Mouse (Mus musculus): ENCODE measurements around the gene Eif2s1. TPM values are rescaled to one million over a fixed set of nuclear protein-coding genes. Genes with fewer than 3 reads are reported as not detected.
"Not testable (repeated sequence)": the region's sequence is repeated elsewhere in the genome, so short reads cannot be mapped to it uniquely, and the experiment has no call there.

Eif2s1 gene
- polyA plus RNA-seq, 1 experiment from 2014 or later = 188 TPM

DNA sequence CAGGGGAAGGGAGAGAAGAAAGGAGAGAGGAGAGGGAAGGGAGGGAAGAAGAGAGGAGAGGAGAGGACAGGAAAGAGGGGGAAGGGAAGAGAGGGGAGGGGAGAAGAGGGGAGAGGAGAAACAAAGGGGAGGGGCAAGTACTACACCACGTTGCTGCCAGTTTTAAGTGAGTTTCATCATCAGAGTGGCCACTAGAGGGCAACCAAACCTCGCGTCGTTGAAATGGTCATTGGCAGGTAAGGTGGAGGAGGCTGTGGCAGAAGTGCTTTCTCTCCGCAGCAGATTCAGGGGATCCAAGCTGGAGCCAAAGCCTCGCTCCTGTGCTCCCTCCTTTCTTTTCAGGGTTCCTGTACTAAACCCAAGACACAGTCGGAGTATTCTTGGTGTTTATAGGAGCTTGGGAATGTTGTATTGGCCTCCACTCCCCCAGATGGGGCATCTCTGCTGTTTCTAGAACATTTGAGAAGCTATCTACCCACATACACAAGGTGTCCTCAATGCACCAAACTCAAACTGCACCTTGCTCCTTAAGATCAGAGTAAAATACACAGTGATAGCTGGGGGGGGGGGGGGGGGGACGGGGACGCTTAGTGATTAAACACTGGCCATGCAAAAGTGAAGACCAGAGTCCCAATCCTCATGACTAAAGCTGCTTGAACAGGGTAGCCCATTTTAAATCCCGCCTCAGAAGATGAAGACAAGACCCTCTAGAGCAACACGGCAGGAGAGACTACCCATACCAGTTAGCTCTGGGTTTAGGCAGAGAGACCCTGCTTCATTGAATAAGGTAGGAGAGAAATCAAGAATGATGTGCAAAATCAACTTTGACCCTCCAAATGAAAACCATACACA, 56.8 kb downstream of the Eif2s1 start:
- H3K4me1 ChIP-seq = 0 out of 2 replicates have a peak, but pooled peaks cover 7% of the 10 kb centered on the region
- H3K27me3 ChIP-seq = peaks cover 10% of the 10 kb centered on the region
- peak overlapping the region; percentile 35 for H3K4me2 ChIP-seq
- WGBS = 19% methylated on average over 11 of the region's 11 CpGs
- H3K27ac ChIP-seq = no peak overlapping the region
- H3K9ac ChIP-seq = no peak overlapping the region
- no peaks in the 10 kb centered on the region for H3K36me3 ChIP-seq (replicated peaks)
- no peak overlapping the region for H3K4me3 ChIP-seq (replicated peaks)
- peak; percentile 80; the same call in 1 of the 2 replicates for ATAC-seq (ENCODE audit: low FRiP score)
- H3K9me3 ChIP-seq = no peaks in the 10 kb centered on the region

DNA sequence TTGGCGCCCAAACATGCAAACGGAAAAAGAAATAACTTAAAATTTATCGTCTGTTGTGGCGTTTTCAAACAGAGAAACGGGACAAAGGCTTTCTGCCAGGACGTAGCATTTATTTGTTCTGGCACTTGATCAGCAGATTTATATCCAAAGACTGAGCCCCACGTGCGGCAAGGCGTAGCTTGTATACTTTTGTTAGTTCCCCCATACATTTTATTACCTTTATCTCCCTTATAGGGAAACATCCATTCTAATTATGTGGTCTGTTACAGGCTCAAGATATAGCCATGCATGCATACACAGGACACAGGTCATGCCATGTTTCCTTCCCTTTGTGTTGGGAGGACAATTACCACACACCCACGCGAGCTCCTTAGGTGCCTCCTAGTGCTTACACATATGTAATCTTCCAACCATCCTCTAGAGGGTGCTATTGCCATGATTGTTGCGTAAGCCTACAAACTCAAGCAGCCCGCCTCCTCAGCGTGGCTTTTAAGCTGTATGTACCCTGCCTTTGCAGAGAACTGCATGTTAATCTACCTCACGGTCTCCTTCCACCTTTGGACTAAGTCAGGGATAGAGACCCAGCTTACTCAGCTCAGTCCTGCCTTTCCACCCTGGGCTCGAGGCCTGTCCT, 57.6 kb downstream of the Eif2s1 start:
- Histone ChIP-seq H3K9me3 (no peaks in the 10 kb centered on the region), H3K27me3 (peaks cover 3% of the 10 kb centered on the region; the same call in 1 of the 2 replicates), H3K4me1 (0 out of 2 replicates have a peak, but pooled peaks cover 7% of the 10 kb centered on the region), H3K4me3 (replicated peaks) (no peak overlapping the region), H3K36me3 (replicated peaks) (no peaks in the 10 kb centered on the region), H3K27ac (no peak overlapping the region), H3K4me2 (no peak overlapping the region), H3K9ac (no peak overlapping the region)
- WGBS = 35% methylated on average over 16 of the region's 16 CpGs
- ATAC-seq (ENCODE audit: low FRiP score) = peak; percentile 74

DNA sequence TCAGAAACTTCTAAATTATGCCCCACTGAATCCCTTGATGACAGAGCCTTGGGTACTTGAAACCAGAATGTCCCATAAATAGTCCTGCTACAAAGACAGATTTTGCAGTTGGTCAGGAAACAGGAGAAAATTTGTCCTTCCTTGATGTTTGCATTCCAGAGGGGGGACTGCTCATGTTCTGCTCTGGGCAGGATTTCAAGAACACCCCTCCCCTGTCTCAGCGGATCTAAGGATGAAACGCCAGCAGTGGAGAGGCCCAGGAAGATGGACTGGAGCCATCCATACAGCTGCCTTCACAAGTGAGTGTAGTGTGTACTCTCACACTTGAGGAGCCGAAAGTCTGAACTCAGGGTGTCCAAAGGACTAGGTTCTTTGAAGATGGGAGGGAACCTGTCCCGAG, 59.8 kb downstream of the Eif2s1 start:
- 79% methylated on average over 4 of the region's 4 CpGs for WGBS
- H3K9me3 ChIP-seq = no peaks in the 10 kb centered on the region
- ATAC-seq (ENCODE audit: low FRiP score) = no peak
- H3K27me3 ChIP-seq = no peaks in the 10 kb centered on the region
- no peak overlapping the region for H3K27ac ChIP-seq
- no peaks in the 10 kb centered on the region for H3K36me3 ChIP-seq (replicated peaks)
- H3K4me3 ChIP-seq (replicated peaks) = no peak overlapping the region
- H3K9ac ChIP-seq = no peak overlapping the region
- H3K4me1 ChIP-seq = 0 out of 2 replicates have a peak, but pooled peaks cover 7% of the 10 kb centered on the region
- H3K4me2 ChIP-seq = no peak overlapping the region

DNA sequence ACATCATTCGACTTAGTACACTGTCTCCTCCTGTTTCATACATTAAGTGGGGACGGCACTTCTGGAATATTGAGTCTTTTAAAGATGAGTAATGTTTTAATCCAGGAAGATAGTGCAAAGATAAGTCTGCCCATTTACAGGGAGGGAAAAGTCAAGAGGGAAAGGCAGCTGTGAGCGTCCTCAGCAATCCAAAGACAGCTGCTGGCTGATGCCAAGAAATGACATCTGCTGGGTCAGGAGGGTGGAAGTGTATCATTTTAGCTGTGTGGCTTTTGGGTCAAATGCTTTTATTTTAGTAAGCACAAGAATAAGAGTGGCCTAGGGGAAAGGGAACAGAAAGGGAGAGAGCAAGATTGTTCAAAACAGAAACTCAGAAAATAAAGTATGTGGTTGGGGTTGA, 60.4 kb downstream of the Eif2s1 start:
- WGBS = 86% methylated on average over 3 of the region's 3 CpGs
- Histone ChIP-seq H3K27me3 (no peaks in the 10 kb centered on the region), H3K4me2 (no peak overlapping the region), H3K9ac (no peak overlapping the region), H3K27ac (no peak overlapping the region), H3K4me1 (0 out of 2 replicates have a peak, but pooled peaks cover 7% of the 10 kb centered on the region), H3K36me3 (replicated peaks) (no peaks in the 10 kb centered on the region), H3K4me3 (replicated peaks) (no peak overlapping the region), H3K9me3 (no peaks in the 10 kb centered on the region)
- ATAC-seq (ENCODE audit: low FRiP score) = no peak

DNA sequence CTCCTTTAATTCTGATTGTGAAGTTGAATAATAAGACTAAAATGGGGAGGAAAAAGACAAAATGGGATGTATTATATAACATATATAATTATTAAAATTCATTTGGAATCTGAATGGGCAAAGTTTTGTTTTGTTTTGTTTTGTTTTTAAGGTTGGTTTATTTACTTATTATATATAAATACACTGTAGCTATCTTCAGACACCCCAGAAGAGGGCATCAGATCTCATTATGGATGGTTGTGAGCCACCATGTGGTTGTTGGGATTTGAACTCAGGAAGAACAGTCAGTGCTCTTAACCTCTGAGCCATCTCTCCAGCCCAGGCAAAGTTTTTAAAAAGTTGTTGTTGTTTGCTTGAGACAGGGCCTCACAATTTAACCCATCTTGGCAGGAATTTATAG, 61.4 kb downstream of the Eif2s1 start:
- not testable (repeated sequence) for H3K36me3 ChIP-seq (replicated peaks); H3K4me1 ChIP-seq; H3K4me3 ChIP-seq (replicated peaks); ATAC-seq (ENCODE audit: low FRiP score); H3K9ac ChIP-seq; H3K27me3 ChIP-seq; H3K27ac ChIP-seq; H3K9me3 ChIP-seq; H3K4me2 ChIP-seq

DNA sequence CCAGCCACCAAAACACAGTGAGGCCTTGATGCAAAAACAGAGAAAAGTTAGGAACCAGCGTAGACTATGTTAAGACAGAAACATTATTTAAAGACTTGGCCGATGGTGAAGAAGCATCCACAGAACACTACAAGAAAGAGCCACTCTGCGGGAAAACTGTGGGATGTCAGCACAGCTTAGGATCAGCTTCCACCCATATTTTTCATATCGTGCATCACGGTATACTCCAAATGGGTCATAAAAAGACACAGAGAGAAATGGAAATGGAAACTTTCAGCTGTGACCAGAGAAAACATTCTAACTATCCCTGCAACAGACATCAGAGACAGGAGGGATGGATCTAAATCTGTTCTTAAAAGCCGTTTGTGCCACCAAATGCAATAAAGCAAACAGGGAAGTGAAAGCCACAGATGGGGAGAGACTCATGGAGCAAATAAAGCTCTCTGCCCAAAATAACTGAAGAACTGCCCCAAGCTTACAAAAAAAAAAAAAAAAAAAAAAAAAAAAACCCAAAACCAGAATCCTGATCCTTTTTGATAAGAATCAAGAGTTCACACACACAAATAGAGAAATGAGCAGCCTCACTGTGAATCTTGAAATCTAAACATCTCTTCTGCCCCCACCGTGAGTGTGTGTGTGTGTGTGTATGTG, 62.0 kb downstream of the Eif2s1 start:
- Histone ChIP-seq H3K4me3 (replicated peaks) (no peak overlapping the region), H3K27ac (no peak overlapping the region), H3K9ac (no peak overlapping the region), H3K36me3 (replicated peaks) (no peaks in the 10 kb centered on the region), H3K27me3 (no peaks in the 10 kb centered on the region), H3K4me1 (0 out of 2 replicates have a peak, but pooled peaks cover 3% of the 10 kb centered on the region), H3K4me2 (no peak overlapping the region), H3K9me3 (no peaks in the 10 kb centered on the region)
- no peak for ATAC-seq (ENCODE audit: low FRiP score)
- 90% methylated on average over 7 of the region's 7 CpGs for WGBS

DNA sequence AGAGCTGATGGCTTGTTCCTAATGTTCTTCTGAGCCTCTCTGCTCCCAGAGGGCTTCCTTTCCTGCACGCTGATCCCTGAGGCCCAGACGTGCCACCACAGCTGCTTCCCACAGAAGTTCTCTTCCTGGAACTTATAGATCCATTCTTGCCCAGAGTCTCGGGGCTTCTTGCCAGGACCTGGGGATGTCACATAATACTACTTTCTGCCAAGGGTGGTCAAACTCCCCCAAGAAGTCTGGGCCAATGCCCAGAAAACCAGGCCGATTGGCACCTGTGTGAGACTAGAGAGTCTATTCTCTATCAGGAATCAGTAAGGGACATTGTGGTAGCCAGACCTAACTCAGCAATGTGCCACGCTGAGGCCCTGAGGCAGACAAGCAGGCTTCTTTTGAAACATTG, 65.7 kb downstream of the Eif2s1 start:
- H3K4me1 ChIP-seq = no peaks in the 10 kb centered on the region
- no peak overlapping the region for H3K27ac ChIP-seq
- no peaks in the 10 kb centered on the region for H3K36me3 ChIP-seq (replicated peaks)
- H3K4me3 ChIP-seq (replicated peaks) = no peak overlapping the region
- H3K9me3 ChIP-seq = no peaks in the 10 kb centered on the region
- H3K9ac ChIP-seq = no peak overlapping the region
- no peaks in the 10 kb centered on the region for H3K27me3 ChIP-seq
- WGBS = 83% methylated on average over 5 of the region's 5 CpGs
- H3K4me2 ChIP-seq = no peak overlapping the region
- ATAC-seq (ENCODE audit: low FRiP score) = no peak

DNA sequence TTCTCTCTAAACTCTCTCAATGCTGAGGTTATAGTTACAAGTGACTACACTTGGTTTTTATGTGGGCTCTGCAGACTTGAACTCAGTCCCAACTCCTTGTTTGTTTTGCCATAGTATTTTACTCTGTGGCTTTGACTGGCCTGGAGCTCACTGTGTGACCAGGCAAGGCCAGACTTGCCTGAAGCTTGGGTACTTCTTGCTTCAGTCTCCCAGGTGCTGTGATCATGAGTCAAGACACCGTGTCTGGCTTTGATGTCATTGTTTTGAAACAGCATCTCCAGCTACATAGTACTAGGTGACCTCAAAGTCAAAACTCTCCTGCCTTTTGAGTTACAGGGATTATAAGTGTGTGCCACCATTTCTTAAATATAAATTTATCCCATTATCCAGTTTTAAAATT, 68.3 kb downstream of the Eif2s1 start:
- H3K4me2 ChIP-seq = no peak overlapping the region
- H3K9ac ChIP-seq = no peak overlapping the region
- H3K4me3 ChIP-seq (replicated peaks) = no peak overlapping the region
- ATAC-seq (ENCODE audit: low FRiP score) = no peak
- H3K9me3 ChIP-seq = no peaks in the 10 kb centered on the region
- H3K27ac ChIP-seq = no peak overlapping the region
- H3K4me1 ChIP-seq = no peaks in the 10 kb centered on the region
- WGBS = 85% methylated on average over 1 of the region's 1 CpGs
- no peaks in the 10 kb centered on the region for H3K36me3 ChIP-seq (replicated peaks)
- no peaks in the 10 kb centered on the region for H3K27me3 ChIP-seq

DNA sequence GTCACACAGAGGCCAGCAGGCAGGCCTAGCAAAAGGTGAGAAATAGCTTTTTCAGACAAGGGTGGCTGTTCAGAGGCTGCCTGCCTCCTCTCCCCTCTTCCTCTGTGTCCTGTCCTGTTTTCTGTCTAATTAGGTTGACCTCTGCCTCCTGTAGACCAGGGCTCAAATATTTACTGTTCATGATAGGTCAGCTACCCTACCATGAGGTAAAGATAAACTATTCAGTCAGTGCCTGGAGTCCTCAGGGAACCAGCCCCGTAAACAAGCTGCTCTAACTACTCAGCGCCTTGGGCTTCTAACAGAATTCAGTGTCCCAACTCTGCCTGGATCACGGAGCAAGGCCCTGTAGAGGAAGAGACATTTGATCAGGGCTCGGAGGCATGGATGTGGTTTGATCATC, 74.9 kb downstream of the Eif2s1 start:
- H3K9ac ChIP-seq = no peak overlapping the region
- no peaks in the 10 kb centered on the region for H3K4me1 ChIP-seq
- 76% methylated on average over 4 of the region's 4 CpGs for WGBS

More for the DNA sequence above, 74.9 kb downstream of the Eif2s1 start:
- Histone ChIP-seq H3K27ac (no peak overlapping the region), H3K27me3 (no peaks in the 10 kb centered on the region), H3K4me3 (replicated peaks) (no peak overlapping the region), H3K36me3 (replicated peaks) (no peaks in the 10 kb centered on the region), H3K4me2 (no peak overlapping the region), H3K9me3 (no peaks in the 10 kb centered on the region)
- no peak for ATAC-seq (ENCODE audit: low FRiP score)

Other genes with a start within 250 kb of the Eif2s1 start
- gene Fam71d, start 170.3 kb upstream of the Eif2s1 start, polyA plus RNA-seq (2016; fragmentation: Nextera tagmentation; extraction: Ambion mirVana) = 0.15 and 0.18 TPM in 2 replicates
- 26.2 and 30.3 TPM in 2 replicates for gene Mpp5, start 112.9 kb upstream of the Eif2s1 start, polyA plus RNA-seq (2016; fragmentation: Nextera tagmentation; extraction: Ambion mirVana)
- 88.9 and 90.9 TPM in 2 replicates for gene Atp6v1d, start 181 bp upstream of the Eif2s1 start, polyA plus RNA-seq (2016; fragmentation: Nextera tagmentation; extraction: Ambion mirVana)
- 1.9 and 2.7 TPM in 2 replicates for gene Plek2, start 45.1 kb downstream of the Eif2s1 start, polyA plus RNA-seq (2016; fragmentation: Nextera tagmentation; extraction: Ambion mirVana)
- 16.7 and 18.4 TPM in 2 replicates for gene Tmem229b, start 145.8 kb downstream of the Eif2s1 start, polyA plus RNA-seq (2016; fragmentation: Nextera tagmentation; extraction: Ambion mirVana)
- 5.6 and 6.1 TPM in 2 replicates for gene Plekhh1, start 167.3 kb downstream of the Eif2s1 start, polyA plus RNA-seq (2016; fragmentation: Nextera tagmentation; extraction: Ambion mirVana)
- 28.7 and 29.9 TPM in 2 replicates for gene Pigh, start 227.8 kb downstream of the Eif2s1 start, polyA plus RNA-seq (2016; fragmentation: Nextera tagmentation; extraction: Ambion mirVana)

Measured in forebrain, embryonic 12.5 days (tissue).